Mouse (Mus musculus): ENCODE measurements around the gene Aqp9. TPM values are rescaled to one million over a fixed set of nuclear protein-coding genes. Genes with fewer than 3 reads are reported as not detected.

Aqp9 gene
- polyA plus RNA-seq, 1 experiment from 2014 or later: 0.51 TPM

DNA sequence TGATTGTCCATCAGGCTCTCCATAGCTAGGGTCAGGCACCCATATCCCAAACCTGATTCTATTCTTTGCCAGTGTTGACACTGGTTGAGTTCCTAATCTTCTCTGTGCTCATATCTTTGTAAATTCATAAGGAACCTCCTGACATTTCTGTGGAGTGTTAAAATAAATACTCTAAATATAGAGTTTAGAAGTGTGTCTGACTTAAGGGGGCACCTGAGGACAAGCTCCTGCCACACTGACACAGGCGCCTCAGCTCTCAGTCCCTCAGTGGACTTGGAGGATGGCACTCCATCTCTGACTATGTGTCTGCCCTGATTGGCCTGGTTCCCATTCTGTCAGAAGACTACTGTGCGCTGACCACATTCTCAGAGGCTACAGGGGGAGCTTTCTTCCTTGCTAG lies 97.9 kb downstream of the Aqp9 start:
- ATAC-seq (ENCODE audit: low FRiP score): no peak

DNA sequence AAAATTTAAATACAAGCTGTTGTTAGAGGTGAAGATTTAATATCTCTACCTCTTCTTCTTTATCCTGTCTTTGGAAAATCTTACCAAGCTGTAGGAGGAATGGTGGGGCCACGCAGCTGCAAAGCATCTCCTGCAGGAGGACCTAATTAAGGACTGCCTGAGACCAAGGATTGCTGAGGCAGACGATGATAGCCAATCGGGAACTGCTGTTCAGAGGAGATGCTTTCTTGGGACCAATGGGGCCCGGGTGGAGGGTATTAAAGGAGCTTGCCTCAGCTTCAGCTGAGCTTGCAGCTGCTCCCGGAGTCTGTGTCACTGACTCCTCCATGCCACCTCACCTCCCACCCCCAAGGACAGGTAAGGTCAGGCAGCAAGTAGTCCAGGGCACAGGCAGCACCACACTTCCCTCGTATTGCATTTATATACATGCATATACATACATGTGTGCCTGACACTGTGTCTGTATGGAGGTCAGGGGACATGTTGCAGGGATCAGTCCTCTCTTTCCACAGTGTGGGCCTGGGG lies 99.6 kb downstream of the Aqp9 start:
- H3K27ac ChIP-seq: no peak overlapping the region

More for the DNA sequence above, 97.9 kb downstream of the Aqp9 start:
- H3K4me2 ChIP-seq: no peak overlapping the region
- H3K27ac ChIP-seq: no peak overlapping the region
- H3K4me3 ChIP-seq: no peak overlapping the region
- H3K9ac ChIP-seq: no peak overlapping the region
- H3K4me1 ChIP-seq (replicated peaks): peaks cover 9% of the 10 kb centered on the region; the same call in 1 of the 2 replicates
- 85% methylated on average over 2 of the region's 2 CpGs for WGBS
- no peaks in the 10 kb centered on the region for H3K36me3 ChIP-seq
- H3K9me3 ChIP-seq: no peaks in the 10 kb centered on the region
- 0 out of 2 replicates have a peak, but pooled peaks cover 4% of the 10 kb centered on the region for H3K27me3 ChIP-seq

GRCm38 (mm10) chr9:71067156-71067555 lies 101.3 kb downstream of the Aqp9 start:
- H3K27me3 ChIP-seq: 0 out of 2 replicates have a peak, but pooled peaks cover 4% of the 10 kb centered on the region
- no peak overlapping the region for H3K9ac ChIP-seq
- H3K4me2 ChIP-seq: no peak overlapping the region
- WGBS: 89% methylated on average over 5 of the region's 5 CpGs
- no peak for ATAC-seq (ENCODE audit: low FRiP score)
- H3K4me1 ChIP-seq (replicated peaks): peaks cover 13% of the 10 kb centered on the region; the same call in 1 of the 2 replicates
- H3K36me3 ChIP-seq: no peaks in the 10 kb centered on the region
- no peak overlapping the region for H3K4me3 ChIP-seq
- H3K27ac ChIP-seq: no peak overlapping the region
- no peaks in the 10 kb centered on the region for H3K9me3 ChIP-seq

More for the DNA sequence above, 99.6 kb downstream of the Aqp9 start:
- 67% methylated on average over 6 of the region's 6 CpGs for WGBS
- no peak overlapping the region for H3K4me3 ChIP-seq
- H3K4me2 ChIP-seq: no peak overlapping the region
- H3K36me3 ChIP-seq: no peaks in the 10 kb centered on the region
- 0 out of 2 replicates have a peak, but pooled peaks cover 4% of the 10 kb centered on the region for H3K27me3 ChIP-seq
- H3K9me3 ChIP-seq: no peaks in the 10 kb centered on the region
- ATAC-seq (ENCODE audit: low FRiP score): no peak
- peaks cover 16% of the 10 kb centered on the region; the same call in 1 of the 2 replicates for H3K4me1 ChIP-seq (replicated peaks)
- H3K9ac ChIP-seq: no peak overlapping the region

DNA sequence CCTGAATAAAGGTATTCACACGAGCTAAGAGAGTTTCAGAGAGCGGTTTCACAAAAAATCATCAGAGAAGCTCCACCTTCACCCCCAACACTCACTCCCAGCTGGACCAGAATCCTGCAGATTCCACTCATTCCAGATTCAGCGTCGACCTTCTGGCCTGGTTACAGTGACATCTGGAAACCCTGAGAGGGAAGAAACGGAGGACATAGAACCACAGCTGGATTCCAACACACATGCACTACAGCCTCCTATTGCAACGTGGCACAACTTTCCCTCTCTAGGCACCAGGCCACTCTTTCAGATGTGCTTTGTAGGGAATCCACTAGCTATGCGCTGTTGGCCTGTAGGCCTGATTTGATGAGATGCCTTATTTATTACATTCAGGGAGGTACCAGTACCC lies 102.0 kb downstream of the Aqp9 start:
- no peak for ATAC-seq (ENCODE audit: low FRiP score)
- H3K27ac ChIP-seq: no peak overlapping the region
- H3K4me2 ChIP-seq: no peak overlapping the region
- no peaks in the 10 kb centered on the region for H3K9me3 ChIP-seq
- H3K36me3 ChIP-seq: no peaks in the 10 kb centered on the region
- H3K4me3 ChIP-seq: no peak overlapping the region
- no peak overlapping the region for H3K9ac ChIP-seq
- peaks cover 13% of the 10 kb centered on the region; the same call in 1 of the 2 replicates for H3K4me1 ChIP-seq (replicated peaks)
- H3K27me3 ChIP-seq: 0 out of 2 replicates have a peak, but pooled peaks cover 4% of the 10 kb centered on the region
- 79% methylated on average over 7 of the region's 7 CpGs for WGBS

DNA sequence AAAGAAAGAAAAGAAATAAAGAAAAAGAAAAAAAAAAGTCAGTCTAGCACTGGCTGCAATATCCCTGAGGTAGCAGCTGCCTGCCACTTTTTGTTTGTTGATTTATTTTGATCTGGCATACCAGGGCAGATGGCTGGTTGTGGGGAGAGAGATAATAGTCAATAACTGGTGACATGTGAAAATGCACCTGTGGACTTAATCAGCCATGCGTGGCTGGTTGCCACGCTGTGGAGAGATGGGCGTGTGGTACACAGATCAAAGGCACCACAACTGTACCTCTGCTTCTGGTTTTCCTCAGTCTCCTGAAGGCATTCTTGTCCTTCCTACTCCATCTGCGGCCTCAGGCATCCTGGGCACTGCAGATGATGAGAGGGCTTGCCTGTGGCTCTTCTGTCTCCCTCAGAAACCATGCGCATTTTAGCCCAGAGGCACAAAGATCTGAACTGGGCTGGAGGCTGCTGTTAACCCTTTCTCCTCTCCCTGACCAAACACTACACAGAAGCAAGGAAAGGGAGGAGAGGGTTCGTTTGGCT lies 103.1 kb downstream of the Aqp9 start:
- Histone ChIP-seq H3K27me3 (no peaks in the 10 kb centered on the region), H3K4me1 (replicated peaks) (peaks cover 13% of the 10 kb centered on the region; the same call in 1 of the 2 replicates), H3K9ac (no peak overlapping the region), H3K36me3 (no peaks in the 10 kb centered on the region), H3K4me2 (no peak overlapping the region), H3K4me3 (no peak overlapping the region), H3K27ac (0 out of 2 replicates have a peak overlapping the region, but pooled peaks have one; percentile 55), H3K9me3 (no peaks in the 10 kb centered on the region)
- WGBS: 60% methylated on average over 6 of the region's 6 CpGs
- ATAC-seq (ENCODE audit: low FRiP score): no peak

DNA sequence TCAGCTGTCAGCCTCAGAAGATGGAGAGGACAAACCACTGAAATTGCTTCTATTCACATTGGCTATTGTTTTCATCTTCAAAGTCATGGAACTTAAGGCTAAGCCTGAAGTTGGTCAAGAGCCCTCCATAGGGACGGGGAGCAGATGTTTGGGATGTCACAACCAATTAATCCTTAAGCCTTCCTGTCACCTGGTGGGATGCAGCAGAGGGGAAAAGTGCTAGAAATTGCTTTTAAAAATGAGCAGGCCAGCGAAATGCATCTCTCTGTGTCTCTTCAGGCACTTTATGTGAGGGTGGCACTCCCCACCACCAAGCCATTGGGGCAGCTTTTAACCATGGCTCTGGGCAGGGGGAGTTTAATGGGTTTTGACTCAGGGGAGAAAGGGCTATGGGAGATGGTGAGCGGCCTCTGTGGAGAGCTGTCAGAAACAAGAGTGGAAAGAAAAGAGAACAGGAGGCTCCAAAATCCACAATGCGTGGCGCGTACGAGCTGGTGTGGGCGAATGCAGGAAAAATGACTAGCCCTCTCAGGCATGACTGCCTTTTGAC lies 104.1 kb downstream of the Aqp9 start:
- H3K9ac ChIP-seq: no peak overlapping the region
- no peak for ATAC-seq (ENCODE audit: low FRiP score)
- WGBS: 55% methylated on average over 8 of the region's 8 CpGs
- no peak overlapping the region for H3K4me3 ChIP-seq
- H3K4me2 ChIP-seq: no peak overlapping the region
- no peaks in the 10 kb centered on the region for H3K36me3 ChIP-seq
- H3K27ac ChIP-seq: 0 out of 2 replicates have a peak overlapping the region, but pooled peaks have one; percentile 41
- no peaks in the 10 kb centered on the region for H3K9me3 ChIP-seq
- H3K27me3 ChIP-seq: no peaks in the 10 kb centered on the region
- H3K4me1 ChIP-seq (replicated peaks): peaks cover 13% of the 10 kb centered on the region; the same call in 1 of the 2 replicates

DNA sequence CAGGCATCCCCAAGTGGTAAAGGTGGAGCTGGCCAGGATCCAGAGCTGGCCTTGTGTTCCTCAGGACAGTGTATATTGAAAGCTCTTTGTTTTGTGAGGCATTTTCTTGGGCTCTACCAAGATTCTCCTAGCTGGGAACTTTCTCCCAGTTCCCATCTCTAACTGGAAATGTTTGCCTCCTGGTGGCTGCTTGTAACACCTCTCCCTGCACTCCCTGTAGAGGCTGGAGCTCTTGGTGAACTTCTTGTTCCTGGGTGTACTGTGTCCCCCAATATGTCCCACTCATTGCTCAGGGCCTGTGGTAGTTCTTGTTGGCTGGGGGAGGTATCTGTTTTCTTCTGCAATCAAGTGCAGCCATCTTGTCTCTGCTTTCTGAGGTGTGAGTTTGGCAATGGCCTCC lies 104.9 kb downstream of the Aqp9 start:
- no peak overlapping the region for H3K4me2 ChIP-seq
- no peaks in the 10 kb centered on the region for H3K9me3 ChIP-seq
- no peaks in the 10 kb centered on the region for H3K27me3 ChIP-seq
- 0 out of 2 replicates have a peak overlapping the region, but pooled peaks have one; percentile 46 for H3K27ac ChIP-seq
- no peak overlapping the region for H3K4me3 ChIP-seq
- no peak overlapping the region for H3K9ac ChIP-seq
- H3K4me1 ChIP-seq (replicated peaks): peaks cover 11% of the 10 kb centered on the region; the same call in 1 of the 2 replicates
- no peaks in the 10 kb centered on the region for H3K36me3 ChIP-seq
- ATAC-seq (ENCODE audit: low FRiP score): no peak

DNA sequence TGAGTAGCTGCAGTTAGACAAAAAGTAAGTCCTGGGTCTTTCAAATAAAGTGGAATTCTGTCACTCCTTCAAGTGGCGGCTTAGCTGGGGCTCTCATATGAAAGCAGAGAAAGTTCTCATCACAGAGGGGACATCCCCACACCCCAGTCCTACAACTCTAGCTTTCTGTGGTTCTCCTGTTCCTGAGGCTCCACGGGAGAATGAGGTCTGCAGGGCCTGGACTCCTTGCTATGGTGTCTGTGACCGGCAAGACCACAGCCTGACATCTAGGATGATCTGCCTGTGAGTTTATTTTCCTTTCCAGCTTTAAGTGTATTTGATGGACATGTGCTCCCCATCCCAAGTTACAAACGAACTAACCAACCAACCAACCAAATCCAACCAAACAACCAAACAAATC lies 105.5 kb downstream of the Aqp9 start:
- H3K4me2 ChIP-seq: no peak overlapping the region

GRCm38 (mm10) chr9:71062301-71062700 lies 106.2 kb downstream of the Aqp9 start:
- Histone ChIP-seq H3K36me3 (no peaks in the 10 kb centered on the region), H3K9ac (no peak overlapping the region), H3K4me3 (no peak overlapping the region), H3K4me2 (no peak overlapping the region), H3K9me3 (no peaks in the 10 kb centered on the region), H3K27me3 (no peaks in the 10 kb centered on the region), H3K4me1 (replicated peaks) (peaks cover 11% of the 10 kb centered on the region; the same call in 1 of the 2 replicates), H3K27ac (no peak overlapping the region)
- ATAC-seq (ENCODE audit: low FRiP score): no peak

More for the DNA sequence above, 105.5 kb downstream of the Aqp9 start:
- 86% methylated on average over 4 of the region's 4 CpGs for WGBS
- peaks cover 11% of the 10 kb centered on the region; the same call in 1 of the 2 replicates for H3K4me1 ChIP-seq (replicated peaks)
- H3K27me3 ChIP-seq: no peaks in the 10 kb centered on the region
- H3K36me3 ChIP-seq: no peaks in the 10 kb centered on the region
- H3K4me3 ChIP-seq: no peak overlapping the region
- no peak overlapping the region for H3K9ac ChIP-seq
- H3K9me3 ChIP-seq: no peaks in the 10 kb centered on the region
- ATAC-seq (ENCODE audit: low FRiP score): no peak
- H3K27ac ChIP-seq: no peak overlapping the region

Other genes starting within 250 kb of the Aqp9 start
- gene Lipc, start 216.5 kb downstream of the Aqp9 start, polyA plus RNA-seq (2015; fragmentation: Nextera tagmentation; extraction: Ambion mirVana): not detected in 2 replicates
- 33.3 and 40.4 TPM in 2 replicates for gene Aldh1a2, start 47.1 kb upstream of the Aqp9 start, polyA plus RNA-seq (2015; fragmentation: Nextera tagmentation; extraction: Ambion mirVana)